Mouse (Mus musculus): Measurements from ENCODE around the gene Rab24. TPM values are rescaled to one million over a fixed set of nuclear protein-coding genes. Genes with fewer than 3 reads are reported as not detected.

Gene Rab24
- 42.3 and 47.1 TPM in 2 replicates for polyA plus RNA-seq (2012; rRNA removed)
- polyA plus RNA-seq (2014; fragmentation: Nextera tagmentation; extraction: Ambion mirVana) = 43.9 and 50.7 TPM in 2 replicates

DNA sequence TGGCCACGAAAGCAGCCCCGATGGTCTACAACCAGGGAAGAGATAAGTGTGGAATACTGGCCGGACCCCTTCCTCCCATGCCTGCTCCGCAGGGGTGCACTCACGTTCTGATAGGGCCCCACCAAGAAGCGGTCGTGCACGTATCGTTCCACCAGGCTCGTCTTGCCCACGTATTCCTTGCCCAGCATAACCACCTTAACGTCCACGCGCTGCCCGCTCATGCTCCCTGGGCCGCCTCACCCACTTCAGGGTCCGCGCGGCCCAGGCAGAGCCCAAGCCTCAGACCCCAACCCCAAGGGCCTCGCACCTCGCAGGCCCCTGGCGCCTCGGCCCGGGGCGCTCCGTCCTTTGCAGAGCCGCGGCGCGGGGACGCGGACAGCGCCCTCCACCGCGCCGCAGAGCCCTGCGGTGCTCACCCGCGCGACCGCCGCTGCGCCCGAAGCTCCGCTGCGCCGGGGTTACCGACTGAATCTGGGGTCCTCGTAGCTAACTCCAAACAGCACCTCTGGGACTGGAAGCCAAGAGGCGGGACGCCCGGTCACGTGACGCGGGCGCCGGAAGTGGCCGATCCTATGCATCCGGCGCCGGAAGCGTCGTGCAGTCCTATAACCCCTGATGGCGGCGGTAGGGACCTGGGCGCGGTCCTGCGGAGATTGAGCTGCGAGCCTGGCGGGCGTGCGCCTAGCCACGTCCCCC, at the start of gene Rab24:
Gene Rab24 (minus strand): TSS at position 513 of the 696 bp plus-strand sequence.
- peak within 1 kb of the TSS; percentile 76 for H3K4me2 ChIP-seq (ENCODE audit: low read depth)
- TF ChIP-seq CTCF (IDR thresholded peaks at IDR 0.05; ENCODE audit: low read depth) (no peak; the same call in none of the 2 replicates), EP300 (IDR thresholded peaks at IDR 0.05; ENCODE audit: low read depth) (no peak)
- H3K9me3 ChIP-seq (ENCODE audit: control insufficient read depth, low read length) = no peaks in the 10 kb centered on the region
- DNase-seq (ENCODE audit: low read depth in 3 of 3, low spot score in 3 of 3) = peak; percentile 81 to 85 (median 81)
- no peaks in the 10 kb centered on the region for H3K27me3 ChIP-seq (ENCODE audit: control insufficient read depth, insufficient read depth, low read length)
- peak within 1 kb of the TSS; percentile 70 to 95 for H3K4me3 ChIP-seq (ENCODE audit: insufficient read depth in 1 of 2, low read depth in 2 of 2, low read length in 2 of 2)
- peaks cover 38% of the 10 kb centered on the region for H3K36me3 ChIP-seq (replicated peaks; ENCODE audit: control insufficient read depth, insufficient read depth, low read depth)
- under 1% methylated on average over 73 of the region's 73 CpGs for WGBS (ENCODE audit: insufficient replicate concordance)
- peak within 1 kb of the TSS; percentile 79 for H3K9ac ChIP-seq (replicated peaks)
- H3K4me1 ChIP-seq (replicated peaks; ENCODE audit: control insufficient read depth in 2 of 2, insufficient read depth in 2 of 2, low read length in 1 of 2) = peaks cover 8 to 17% of the 10 kb centered on the region in 2 experiments
- ATAC-seq (ENCODE audit: insufficient read depth) = peak; percentile 91
- peak within 1 kb of the TSS; percentile 75 for H3K27ac ChIP-seq

DNA sequence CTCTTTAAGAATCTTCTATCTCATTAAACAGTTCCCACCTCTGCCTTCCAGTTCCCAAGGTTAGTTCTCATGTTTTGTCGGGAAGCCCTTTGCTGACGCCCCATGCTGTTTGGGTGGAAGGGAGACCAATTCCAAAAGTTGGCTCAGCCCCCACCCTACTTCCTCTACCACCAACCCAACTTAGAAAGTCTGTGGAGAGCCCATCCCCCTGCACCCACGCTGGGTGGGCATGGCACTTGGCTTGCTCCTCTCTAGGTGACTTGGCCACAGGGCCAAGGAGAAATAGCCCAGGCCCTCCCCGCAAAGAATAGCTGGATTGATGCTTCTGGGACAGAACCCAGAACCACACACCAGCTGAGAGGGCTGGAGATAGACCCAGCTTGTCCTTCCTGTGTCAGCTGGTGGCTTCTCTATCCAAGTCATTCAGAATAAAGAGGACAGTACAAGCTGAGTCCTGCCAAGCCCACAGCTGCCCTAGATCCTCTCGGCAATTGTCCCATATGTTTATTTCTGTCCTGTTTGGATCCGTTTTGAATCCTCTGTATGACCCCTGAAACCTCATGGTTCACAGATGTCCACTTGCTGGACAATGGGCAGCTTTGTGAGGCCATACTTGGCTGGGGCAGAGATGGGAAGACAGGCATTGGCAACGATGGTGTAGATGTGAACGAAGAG, 49.4 kb upstream of the Rab24 start:
- H3K27me3 ChIP-seq (ENCODE audit: control insufficient read depth, insufficient read depth, low read length) = no peaks in the 10 kb centered on the region
- peak overlapping the region; percentile 59 for H3K4me2 ChIP-seq (ENCODE audit: low read depth)
- no peak overlapping the region for H3K27ac ChIP-seq
- no peaks in the 10 kb centered on the region for H3K36me3 ChIP-seq (replicated peaks; ENCODE audit: control insufficient read depth, insufficient read depth, low read depth)
- no peak for TF ChIP-seq EP300 (IDR thresholded peaks at IDR 0.05; ENCODE audit: low read depth)
- TF ChIP-seq CTCF (IDR thresholded peaks at IDR 0.05; ENCODE audit: low read depth) = no peak
- no peak overlapping the region for H3K9ac ChIP-seq (replicated peaks)
- no peak overlapping the region for H3K4me3 ChIP-seq (ENCODE audit: insufficient read depth in 1 of 2, low read depth in 2 of 2, low read length in 2 of 2)
- ATAC-seq (ENCODE audit: insufficient read depth) (no peak), DNase-seq (ENCODE audit: low read depth in 3 of 3, low spot score in 3 of 3) (no peak)
- WGBS (ENCODE audit: insufficient replicate concordance) = 59% methylated on average over 8 of the region's 8 CpGs
- no peaks in the 10 kb centered on the region for H3K9me3 ChIP-seq (ENCODE audit: control insufficient read depth, low read length)
- H3K4me1 ChIP-seq (replicated peaks; ENCODE audit: control insufficient read depth in 2 of 2, insufficient read depth in 2 of 2, low read length in 1 of 2) = peaks cover 24 to 28% of the 10 kb centered on the region in 2 experiments

DNA sequence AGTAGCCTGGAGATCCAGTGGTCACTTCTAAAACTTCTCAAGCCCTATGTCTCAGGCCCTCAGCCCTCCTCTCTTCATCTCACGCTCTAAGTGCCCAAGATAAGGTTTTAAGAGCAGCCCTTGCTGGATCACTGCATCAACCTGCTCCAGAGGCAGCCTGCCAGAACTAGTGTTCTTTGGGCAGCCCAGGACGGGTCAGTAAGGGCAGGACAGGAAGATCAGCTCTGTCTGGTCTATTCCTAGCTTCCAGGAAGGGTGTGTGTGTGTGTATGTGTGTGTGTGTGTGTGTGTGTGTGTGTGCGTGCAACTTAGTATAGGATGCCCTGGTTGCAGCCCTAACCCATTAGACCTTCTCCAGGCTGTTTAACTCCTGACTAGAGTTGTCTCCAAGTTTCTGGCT, 48.5 kb upstream of the Rab24 start:
- no peak overlapping the region for H3K27ac ChIP-seq
- DNase-seq (ENCODE audit: low read depth in 3 of 3, low spot score in 3 of 3) = no peak
- peaks cover 24 to 28% of the 10 kb centered on the region in 2 experiments for H3K4me1 ChIP-seq (replicated peaks; ENCODE audit: control insufficient read depth in 2 of 2, insufficient read depth in 2 of 2, low read length in 1 of 2)
- peak overlapping the region; percentile 31 to 44 for H3K4me3 ChIP-seq (ENCODE audit: insufficient read depth in 1 of 2, low read depth in 2 of 2, low read length in 2 of 2)
- 30% methylated on average over 3 of the region's 3 CpGs for WGBS (ENCODE audit: insufficient replicate concordance)
- TF ChIP-seq CTCF (IDR thresholded peaks at IDR 0.05; ENCODE audit: low read depth) (no peak), EP300 (IDR thresholded peaks at IDR 0.05; ENCODE audit: low read depth) (no peak)
- H3K4me2 ChIP-seq (ENCODE audit: low read depth) = peak overlapping the region; percentile 59
- no peaks in the 10 kb centered on the region for H3K27me3 ChIP-seq (ENCODE audit: control insufficient read depth, insufficient read depth, low read length)
- ATAC-seq (ENCODE audit: insufficient read depth) = peak; percentile 20; the same call in 1 of the 2 replicates
- H3K9ac ChIP-seq (replicated peaks) = peak overlapping the region; percentile 6; the same call in 1 of the 2 replicates
- H3K36me3 ChIP-seq (replicated peaks; ENCODE audit: control insufficient read depth, insufficient read depth, low read depth) = no peaks in the 10 kb centered on the region
- H3K9me3 ChIP-seq (ENCODE audit: control insufficient read depth, low read length) = no peaks in the 10 kb centered on the region

DNA sequence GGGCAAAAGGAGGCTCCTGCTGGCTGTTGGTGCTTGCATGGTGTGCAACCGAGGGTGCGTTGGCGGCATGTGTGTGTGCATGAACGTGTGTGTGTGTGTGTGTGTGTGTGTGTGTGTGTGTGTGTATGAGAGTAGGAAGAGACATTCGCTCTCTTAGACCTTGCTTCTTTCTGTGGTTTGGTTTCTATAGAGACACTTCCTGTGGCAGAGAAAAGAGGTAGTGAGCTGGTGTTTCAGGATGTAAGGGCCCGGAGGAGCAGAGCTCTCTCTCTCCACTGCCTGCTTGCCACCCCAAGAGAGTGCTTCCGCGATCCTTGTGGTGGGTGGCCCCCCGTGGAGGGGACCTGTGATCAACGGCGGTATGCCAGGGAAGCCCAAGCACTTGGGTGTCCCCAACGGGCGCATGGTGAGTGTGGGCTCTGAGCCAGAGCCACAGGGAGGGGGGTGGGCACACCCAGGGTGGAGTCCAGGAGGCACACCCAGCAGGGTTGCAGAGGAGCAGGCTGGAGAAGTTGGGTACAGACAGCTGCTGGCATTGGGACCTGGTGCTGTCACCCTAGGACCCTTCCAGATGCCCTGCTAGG, 47.9 kb upstream of the Rab24 start, which contains the start of gene Rgs14:
Gene Rgs14 (plus strand): TSS at position 202 of the 584 bp plus-strand sequence.
- H3K4me1 ChIP-seq (replicated peaks; ENCODE audit: control insufficient read depth in 2 of 2, insufficient read depth in 2 of 2, low read length in 1 of 2) = peaks cover 24 to 28% of the 10 kb centered on the region in 2 experiments
- peak in 1 of 3 experiments; percentile 27 for DNase-seq (ENCODE audit: low read depth in 3 of 3, low spot score in 3 of 3)
- no peaks in the 10 kb centered on the region for H3K27me3 ChIP-seq (ENCODE audit: control insufficient read depth, insufficient read depth, low read length)
- H3K4me2 ChIP-seq (ENCODE audit: low read depth) = peak within 1 kb of the TSS; percentile 59
- no peak for TF ChIP-seq EP300 (IDR thresholded peaks at IDR 0.05; ENCODE audit: low read depth)
- no peak for TF ChIP-seq CTCF (IDR thresholded peaks at IDR 0.05; ENCODE audit: low read depth)
- peak; percentile 85 for ATAC-seq (ENCODE audit: insufficient read depth)
- H3K9ac ChIP-seq (replicated peaks) = peak within 1 kb of the TSS; percentile 6
- no peak within 1 kb of the TSS for H3K27ac ChIP-seq
- WGBS (ENCODE audit: insufficient replicate concordance) = 8% methylated on average over 13 of the region's 13 CpGs
- no peaks in the 10 kb centered on the region for H3K36me3 ChIP-seq (replicated peaks; ENCODE audit: control insufficient read depth, insufficient read depth, low read depth)
- H3K9me3 ChIP-seq (ENCODE audit: control insufficient read depth, low read length) = no peaks in the 10 kb centered on the region
- H3K4me3 ChIP-seq (ENCODE audit: insufficient read depth in 1 of 2, low read depth in 2 of 2, low read length in 2 of 2) = peak within 1 kb of the TSS; percentile 31 to 44
